Mouse (Mus musculus): ENCODE measurements around the gene Mfng.

Gene Mfng

GRCm38 (mm10) chr15:78719416-78719815, 53.9 kb downstream of the Mfng start:
- ATAC-seq (ENCODE audit: insufficient number of reproducible peaks, low FRiP score, low TSS enrichment): no peak

- ATAC-seq (ENCODE audit: insufficient number of reproducible peaks, low FRiP score, low TSS enrichment): no peak; the same call in 1 of the 2 replicates
Measured at GRCm38 (mm10) chr15:78718290-78719250, 54.7 kb downstream of the Mfng start, which contains the start of gene Elfn2. Elfn2 (minus strand) TSS chr15:78718771.

GRCm38 (mm10) chr15:78716936-78717335, 56.3 kb downstream of the Mfng start:
- no peak for ATAC-seq (ENCODE audit: insufficient number of reproducible peaks, low FRiP score, low TSS enrichment)

- ATAC-seq (ENCODE audit: insufficient number of reproducible peaks, low FRiP score, low TSS enrichment): no peak
Measured at GRCm38 (mm10) chr15:78715856-78716255, 57.4 kb downstream of the Mfng start.

- no peak for ATAC-seq (ENCODE audit: insufficient number of reproducible peaks, low FRiP score, low TSS enrichment)
Measured at GRCm38 (mm10) chr15:78713751-78714150, 59.5 kb downstream of the Mfng start.

DNA sequence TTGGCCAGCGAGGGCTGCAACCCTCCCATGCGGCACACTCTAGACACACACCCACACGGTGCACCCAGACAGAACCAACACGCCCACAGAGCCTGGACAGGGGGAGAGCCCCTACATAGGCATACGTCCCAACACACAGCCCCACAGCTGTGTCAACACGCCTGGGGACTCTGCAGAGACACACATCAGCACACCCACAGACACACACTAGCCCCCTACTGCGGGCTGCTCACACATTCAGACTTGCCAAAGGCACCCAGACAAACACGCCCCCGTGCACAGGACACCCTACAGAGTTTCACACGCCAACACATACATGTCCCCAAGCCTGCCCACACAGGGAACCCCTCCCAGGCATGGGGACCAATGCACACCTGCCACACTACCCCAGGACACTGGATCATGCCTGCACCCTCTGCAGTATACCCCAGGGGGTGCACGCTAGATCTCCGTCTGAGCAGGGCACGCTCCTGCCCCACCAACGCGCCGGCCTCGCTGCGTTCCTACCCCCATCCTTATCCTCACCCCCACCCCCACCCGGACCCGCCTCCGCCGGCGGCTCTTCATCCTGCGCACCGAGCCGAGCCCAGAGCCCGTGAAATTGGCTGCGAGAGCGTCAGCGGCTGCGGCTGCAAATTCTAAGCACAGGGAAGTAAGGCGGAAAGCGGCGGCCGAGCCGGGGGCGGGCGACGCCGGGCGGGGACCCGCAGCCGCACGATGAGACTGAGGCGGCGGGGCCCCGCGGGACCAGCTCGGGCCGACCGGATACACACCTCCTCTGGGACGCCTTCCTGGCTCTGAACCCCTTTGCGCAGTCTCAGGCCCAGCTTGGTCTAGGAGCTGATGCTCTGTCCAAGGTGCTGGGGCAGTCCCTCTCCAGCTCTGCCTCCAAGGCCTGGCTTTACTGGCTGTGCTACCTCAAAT, 60.7 kb downstream of the Mfng start:
- no peak for ATAC-seq (ENCODE audit: insufficient number of reproducible peaks, low FRiP score, low TSS enrichment)

DNA sequence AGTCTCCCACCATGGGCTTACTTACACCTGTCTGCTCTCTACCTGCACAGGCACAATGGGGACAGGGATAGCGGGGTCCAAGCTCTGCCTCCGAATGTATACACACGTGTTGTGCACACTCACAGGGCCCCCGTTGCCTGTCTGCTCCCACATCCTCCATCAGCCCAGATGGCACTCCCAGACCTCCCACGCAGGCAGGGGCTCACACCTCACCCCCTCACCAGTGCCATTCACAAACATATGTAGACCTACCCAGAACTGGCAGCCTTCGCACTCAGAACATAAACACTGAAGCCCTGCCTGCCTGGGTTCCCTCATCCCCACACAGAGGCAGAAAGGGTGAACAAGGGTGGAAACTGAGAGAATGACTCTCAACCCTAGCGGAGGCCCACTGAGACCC, 61.3 kb downstream of the Mfng start:
- ATAC-seq (ENCODE audit: insufficient number of reproducible peaks, low FRiP score, low TSS enrichment): no peak

- ATAC-seq (ENCODE audit: insufficient number of reproducible peaks, low FRiP score, low TSS enrichment): no peak
Measured at GRCm38 (mm10) chr15:78710634-78711033, 62.6 kb downstream of the Mfng start.

DNA sequence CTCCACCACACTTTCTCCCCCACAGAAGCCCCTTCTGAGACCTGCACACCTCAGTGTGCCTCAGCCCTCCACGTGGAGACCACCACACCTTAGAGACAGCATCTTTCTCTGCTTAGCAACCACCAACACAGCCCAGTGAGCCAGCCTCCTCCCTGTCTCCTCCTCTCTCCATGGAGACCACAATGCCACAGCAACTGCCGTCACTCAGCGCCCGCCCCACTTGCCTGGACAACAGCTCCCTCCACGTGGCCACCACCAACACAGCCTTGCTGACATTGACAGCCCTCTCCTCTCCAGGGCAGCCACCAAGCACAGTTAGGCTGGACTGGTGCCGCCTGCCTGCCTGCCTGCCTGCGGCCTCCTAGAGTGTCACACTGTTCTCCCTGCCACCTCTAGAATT, 63.5 kb downstream of the Mfng start:
- no peak for ATAC-seq (ENCODE audit: insufficient number of reproducible peaks, low FRiP score, low TSS enrichment)

GRCm38 (mm10) chr15:78706630-78707029, 66.6 kb downstream of the Mfng start:
- no peak for ATAC-seq (ENCODE audit: insufficient number of reproducible peaks, low FRiP score, low TSS enrichment)
